Mouse (Mus musculus) myocyte (in vitro differentiated cells): Measurements from ENCODE around the gene Rrad.

Experiments used
- E2F4 ChIP-seq: IDR thresholded peaks from one replicate; pipeline ENCODE4 v1.6.1; 2011; ENCODE audit warnings: mild to moderate bottlenecking, control low read depth, moderate library complexity; ENCODE audit not compliant: insufficient read depth
- MAX ChIP-seq: IDR thresholded peaks from one replicate; pipeline ENCODE4 v1.6.1; 2011; ENCODE audit warnings: low read depth, mild to moderate bottlenecking, control low read depth
- MYOD1 ChIP-seq, 3 experiments: IDR thresholded peaks; one replicate each; pipeline ENCODE4 v1.6.1; 2011; ENCODE audit warnings: control low read depth in 2 of 3, low read depth in 2 of 3, mild to moderate bottlenecking in 2 of 3, moderate library complexity in 1 of 3; ENCODE audit not compliant: insufficient read length in 2 of 3, control insufficient read depth in 1 of 3
- POLR2A ChIP-seq: IDR thresholded peaks from one replicate; pipeline ENCODE4 v1.6.1; 2011; ENCODE audit warnings: low read depth, mild to moderate bottlenecking, control low read depth, moderate library complexity; ENCODE audit not compliant: insufficient read length
- POLR2AphosphoS2 ChIP-seq: IDR thresholded peaks from one replicate; pipeline ENCODE4 v1.6.1; 2011; ENCODE audit warnings: low read depth, control low read depth; ENCODE audit not compliant: insufficient read length
- TCF12 ChIP-seq: IDR thresholded peaks from one replicate; pipeline ENCODE4 v1.6.1; 2011; ENCODE audit warnings: mild to moderate bottlenecking, control low read depth; ENCODE audit not compliant: poor library complexity, insufficient read depth, severe bottlenecking
- TCF3 ChIP-seq: IDR thresholded peaks from one replicate; pipeline ENCODE4 v1.6.1; 2011; ENCODE audit warnings: low read depth, control low read depth; ENCODE audit not compliant: insufficient read length
- USF1 ChIP-seq: IDR thresholded peaks from one replicate; pipeline ENCODE4 v1.6.1; 2011; ENCODE audit warnings: low read depth, mild to moderate bottlenecking, control low read depth, moderate library complexity

DNA sequence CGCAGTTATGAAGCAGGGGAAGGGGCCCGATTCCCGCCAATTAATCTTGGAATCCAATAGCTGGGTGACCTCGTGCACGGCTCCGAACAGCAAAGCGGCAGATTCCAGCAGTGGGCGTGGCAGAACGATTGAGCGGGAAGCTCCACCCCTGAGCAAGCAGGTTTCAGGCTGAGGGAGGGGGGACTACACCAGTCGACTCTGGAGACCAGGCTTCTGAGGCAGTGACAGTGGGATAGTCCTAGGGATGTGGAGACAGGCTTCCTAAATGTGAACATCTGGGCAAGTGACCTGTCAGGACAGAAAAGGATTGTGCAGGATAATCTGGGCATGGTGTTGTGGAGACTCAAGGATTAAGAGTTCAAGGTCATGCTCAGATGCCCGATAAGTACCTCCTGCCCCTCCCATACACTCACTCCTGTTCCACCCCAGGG is 29.2 kb downstream of the Rrad start:
- no peak for TF ChIP-seq E2F4
- TF ChIP-seq POLR2A = no peak
- TF ChIP-seq TCF3 = no peak
- no peak for TF ChIP-seq POLR2AphosphoS2
- TF ChIP-seq TCF12 = no peak
- TF ChIP-seq USF1 = no peak
- TF ChIP-seq MAX = no peak
- TF ChIP-seq MYOD1 (IDR thresholded peaks at IDR 0.05; ENCODE audit: control insufficient read depth in 1 of 3, insufficient read length in 2 of 3, low read depth in 2 of 3) = no peak
